Mouse (Mus musculus): ENCODE results near the gene Syt5. TPM values are rescaled to one million over a fixed set of nuclear protein-coding genes. Genes with fewer than 3 reads are reported as not detected.

Gene Syt5
- under 1 TPM in 1 of 2 experiments, not detected in 1; 0.83 TPM for total RNA-seq (2023)

DNA sequence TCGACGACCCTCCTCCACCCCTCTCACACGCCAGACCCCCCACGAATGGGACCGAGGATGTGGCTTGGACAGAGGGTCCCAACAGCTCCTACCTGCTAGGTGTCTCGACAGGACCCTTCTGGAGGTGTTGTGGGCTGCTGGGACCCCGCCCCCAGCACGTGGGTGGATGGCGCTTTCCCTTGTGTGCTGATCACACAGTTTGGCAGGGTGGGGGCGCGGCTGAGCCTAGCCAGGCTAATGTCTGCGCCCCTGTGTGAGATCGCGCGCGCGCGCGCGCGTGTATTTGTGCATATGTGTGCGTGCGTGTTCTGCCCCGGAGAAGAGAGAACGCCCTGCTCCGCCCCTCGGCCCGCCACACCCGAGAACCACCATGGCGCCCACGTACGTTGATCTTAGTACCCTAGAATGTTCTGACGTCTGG lies at the start of gene Syt5:
TSS of gene Syt5 (minus strand) at position 321 of the 421 bp plus-strand sequence.

DNA sequence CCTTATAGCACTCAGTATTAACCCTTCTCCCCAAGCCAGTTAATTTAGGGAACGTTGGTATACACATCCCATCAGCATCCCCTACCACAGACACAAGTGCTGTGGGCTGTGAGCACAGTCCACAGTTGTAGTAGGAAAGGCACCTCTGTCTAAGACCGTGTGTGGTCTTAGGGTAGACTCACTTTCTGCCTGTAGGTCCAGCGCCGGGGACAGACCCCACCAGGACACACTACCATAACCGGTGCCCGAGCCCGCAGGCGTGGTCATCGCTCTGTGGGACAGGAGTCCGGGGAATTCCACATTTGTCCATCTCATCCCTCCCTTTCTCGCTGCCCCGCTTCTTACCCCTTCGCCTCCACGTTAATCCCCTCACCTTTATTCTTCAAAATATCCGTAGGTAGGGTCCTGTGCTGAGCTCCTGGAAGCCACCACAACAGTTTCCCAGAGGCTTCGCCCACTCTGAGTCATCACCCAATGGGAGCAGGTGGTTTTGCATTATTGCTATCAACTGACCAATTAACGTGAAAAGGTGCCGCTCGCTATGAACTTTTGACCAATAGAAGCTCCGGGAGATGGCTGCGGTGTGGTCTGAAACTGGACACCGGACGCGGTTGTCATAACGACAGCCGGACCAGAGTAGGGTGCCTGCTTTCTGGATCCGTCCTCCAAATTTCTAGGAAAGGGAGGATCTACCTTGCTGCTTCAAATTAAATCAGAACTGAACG lies 15.2 kb downstream of the Syt5 start, which contains the start of gene Dnaaf3:
TSS of gene Dnaaf3 (minus strand) at position 449 of the 725 bp plus-strand sequence.

DNA sequence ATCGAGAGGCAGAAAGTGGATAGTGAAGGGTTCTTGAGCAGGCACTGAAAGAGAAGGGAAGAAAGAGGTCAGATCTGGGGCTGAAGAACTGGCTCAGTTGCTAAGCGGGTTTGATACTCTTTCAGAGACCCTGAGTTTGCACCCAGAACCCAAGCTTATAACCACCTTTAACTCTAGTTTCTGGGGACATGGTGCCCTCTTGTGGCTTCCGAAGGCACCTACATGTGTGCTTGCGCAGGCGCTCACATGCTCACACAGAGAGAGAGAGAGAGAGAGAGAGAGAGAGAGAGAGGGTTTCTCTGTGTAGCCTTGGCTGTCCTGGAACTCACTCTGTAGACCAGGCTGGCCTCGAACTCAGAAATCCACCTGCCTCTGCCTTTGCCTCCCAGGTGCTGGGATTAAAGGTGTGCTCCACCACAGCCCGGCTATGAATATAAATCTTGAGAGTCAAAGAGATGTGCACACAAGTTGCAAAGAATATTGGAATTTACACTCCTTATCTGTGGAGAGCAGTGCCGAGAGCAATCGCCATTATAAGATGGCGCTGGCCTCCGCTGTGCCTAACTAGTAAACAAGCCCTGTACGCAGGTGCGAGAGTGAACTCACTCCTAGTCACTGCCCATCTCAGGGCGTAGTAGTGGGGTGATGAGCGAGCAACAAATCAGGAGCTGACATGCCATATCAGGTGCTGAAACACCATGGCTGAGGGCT lies 23.0 kb downstream of the Syt5 start, which contains the start of gene Tnni3:
TSS of gene Tnni3 (minus strand) at position 18 of the 711 bp plus-strand sequence.

DNA sequence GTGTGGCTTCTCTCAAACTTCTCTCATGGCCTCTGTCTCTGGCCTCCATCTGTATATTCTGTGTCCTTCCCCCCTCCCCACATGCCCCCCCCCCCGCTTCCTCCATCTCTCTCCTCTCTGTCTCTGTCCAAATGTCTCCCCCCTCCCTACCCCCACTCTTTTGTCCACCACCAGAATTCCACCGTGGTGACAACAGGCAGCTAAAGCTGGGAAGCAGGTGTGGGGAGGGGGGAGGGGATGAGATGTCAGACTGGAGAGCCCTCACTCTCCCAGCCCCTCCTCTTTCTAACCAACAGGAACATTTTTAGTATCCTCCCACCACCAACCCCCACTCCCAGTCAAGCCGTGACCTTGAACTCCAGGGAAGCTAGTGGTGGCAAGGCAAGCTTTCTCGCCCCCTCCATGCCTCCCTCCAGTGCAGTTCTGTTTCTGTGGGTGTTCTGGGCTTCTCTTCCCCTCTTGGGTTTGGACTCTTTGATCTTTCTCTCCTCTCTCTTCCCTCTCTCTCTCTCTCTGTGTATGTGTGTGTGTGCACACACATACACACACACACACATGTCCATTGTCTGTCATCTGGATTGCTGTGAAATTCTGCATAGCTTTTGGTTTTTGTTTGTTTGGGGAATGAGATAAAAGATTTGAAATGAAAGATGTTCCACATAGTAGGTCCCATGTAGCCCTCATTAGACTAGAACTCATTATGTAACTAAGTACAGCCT lies 30.9 kb downstream of the Syt5 start, which contains the start of gene Tnnt1:
TSS of gene Tnnt1 (minus strand) at position 51 of the 719 bp plus-strand sequence.

DNA sequence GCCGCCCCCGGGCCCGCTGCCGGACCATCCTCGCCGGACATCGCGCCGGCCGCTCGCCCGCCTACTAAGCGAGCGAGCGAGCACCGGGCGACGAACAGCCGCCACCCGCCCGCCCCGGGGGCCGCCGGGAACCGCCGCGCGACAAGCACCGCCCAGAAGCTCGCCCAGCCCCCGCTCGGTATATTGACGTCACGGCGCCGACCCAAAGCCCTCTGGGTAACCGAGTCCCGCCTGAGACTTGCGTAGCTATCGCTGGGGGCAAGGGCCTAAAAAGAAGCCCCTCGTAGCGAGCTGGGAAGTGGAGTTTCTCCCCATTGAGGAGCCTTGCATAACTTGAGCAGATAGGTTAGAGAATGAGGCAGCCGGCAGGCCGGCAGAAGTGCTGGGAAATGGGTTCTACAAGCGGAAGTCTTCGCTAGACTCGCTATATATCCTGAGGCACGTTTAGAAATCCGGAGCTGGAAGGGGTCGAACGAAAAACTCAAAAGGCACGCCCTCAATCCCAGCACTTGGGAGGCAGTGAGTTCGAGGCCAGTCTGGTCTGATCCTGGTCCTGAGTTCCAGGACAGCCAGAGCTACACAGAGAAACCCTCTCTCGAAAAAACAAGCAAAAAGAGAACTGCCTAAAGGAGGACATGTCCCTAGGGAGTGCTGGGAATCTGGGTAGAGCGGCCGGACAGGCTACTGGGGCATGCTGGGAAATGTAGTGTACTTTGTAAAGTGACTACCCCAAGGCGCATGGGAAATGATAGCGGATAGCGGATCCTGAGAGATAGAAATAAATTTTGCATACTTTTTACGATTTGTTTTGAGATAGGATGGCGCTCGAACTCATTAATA lies 45.6 kb downstream of the Syt5 start, which contains the start of gene Ppp1r12c:
TSS of gene Ppp1r12c (minus strand) at position 123 of the 840 bp plus-strand sequence.

Other genes with a start within 250 kb of the Syt5 start
- 1 to 10 TPM in 1 of 2 experiments, under 1 TPM in 1; 0.77 to 4.7 TPM for gene Ncr1, start 209.8 kb downstream of the Syt5 start, total RNA-seq (2023)
- not detected for gene Gp6, start 149.8 kb downstream of the Syt5 start, total RNA-seq (2023)
- gene Rdh13, start 101.9 kb downstream of the Syt5 start, total RNA-seq (2023), result 10 to 100 TPM; 10.7 to 13.4 TPM
- 10 to 100 TPM; 15.7 to 17.8 TPM for gene Eps8l1, start 86.9 kb downstream of the Syt5 start, total RNA-seq (2023)
- 100 to 1,000 TPM; 275 to 289 TPM for gene Ppp1r12c, start 45.9 kb downstream of the Syt5 start, total RNA-seq (2023)
- 1 to 10 TPM; 4.7 to 6.1 TPM for gene Tnnt1, start 31.2 kb downstream of the Syt5 start, total RNA-seq (2023)
- gene Tnni3, start 23.3 kb downstream of the Syt5 start, total RNA-seq (2023), result not detected
- not detected for gene Dnaaf3, start 15.1 kb downstream of the Syt5 start, total RNA-seq (2023)
- not detected for gene Ptprh, start 56.5 kb upstream of the Syt5 start, total RNA-seq (2023)
- 10 to 100 TPM; 56.1 to 82.6 TPM for gene Tmem86b, start 83.9 kb upstream of the Syt5 start, total RNA-seq (2023)
- gene Ppp6r1, start 111.5 kb upstream of the Syt5 start, total RNA-seq (2023), result 100 to 1,000 TPM; 269 to 275 TPM
- gene Hspbp1, start 137.5 kb upstream of the Syt5 start, total RNA-seq (2023), result 10 to 100 TPM; 56.0 to 66.8 TPM
- not detected for gene Brsk1, start 143.1 kb upstream of the Syt5 start, total RNA-seq (2023)
- under 1 TPM; 0.21 to 0.76 TPM for gene Tmem150b, start 177.7 kb upstream of the Syt5 start, total RNA-seq (2023)
- 10 to 100 TPM; 66.9 to 85.4 TPM for gene Kmt5c, start 192.6 kb upstream of the Syt5 start, total RNA-seq (2023)
- 1 to 10 TPM; 2.1 to 4.0 TPM for gene Cox6b2, start 205.6 kb upstream of the Syt5 start, total RNA-seq (2023)
- not detected for gene Fam71e2, start 223.8 kb upstream of the Syt5 start, total RNA-seq (2023)
- gene Il11, start 235.3 kb upstream of the Syt5 start, total RNA-seq (2023), result not detected
- gene Tmem190, start 235.4 kb upstream of the Syt5 start, total RNA-seq (2023), result not detected
- 1 to 10 TPM; 1.4 to 2.7 TPM for gene Tmem238, start 242.1 kb upstream of the Syt5 start, total RNA-seq (2023)
- 1,000 to 10,000 TPM; 2,356 to 2,505 TPM for gene Rpl28, start 245.3 kb upstream of the Syt5 start, total RNA-seq (2023)

All from T-cell, adult 66 days (primary cell).